In the genomic region with DNA sequence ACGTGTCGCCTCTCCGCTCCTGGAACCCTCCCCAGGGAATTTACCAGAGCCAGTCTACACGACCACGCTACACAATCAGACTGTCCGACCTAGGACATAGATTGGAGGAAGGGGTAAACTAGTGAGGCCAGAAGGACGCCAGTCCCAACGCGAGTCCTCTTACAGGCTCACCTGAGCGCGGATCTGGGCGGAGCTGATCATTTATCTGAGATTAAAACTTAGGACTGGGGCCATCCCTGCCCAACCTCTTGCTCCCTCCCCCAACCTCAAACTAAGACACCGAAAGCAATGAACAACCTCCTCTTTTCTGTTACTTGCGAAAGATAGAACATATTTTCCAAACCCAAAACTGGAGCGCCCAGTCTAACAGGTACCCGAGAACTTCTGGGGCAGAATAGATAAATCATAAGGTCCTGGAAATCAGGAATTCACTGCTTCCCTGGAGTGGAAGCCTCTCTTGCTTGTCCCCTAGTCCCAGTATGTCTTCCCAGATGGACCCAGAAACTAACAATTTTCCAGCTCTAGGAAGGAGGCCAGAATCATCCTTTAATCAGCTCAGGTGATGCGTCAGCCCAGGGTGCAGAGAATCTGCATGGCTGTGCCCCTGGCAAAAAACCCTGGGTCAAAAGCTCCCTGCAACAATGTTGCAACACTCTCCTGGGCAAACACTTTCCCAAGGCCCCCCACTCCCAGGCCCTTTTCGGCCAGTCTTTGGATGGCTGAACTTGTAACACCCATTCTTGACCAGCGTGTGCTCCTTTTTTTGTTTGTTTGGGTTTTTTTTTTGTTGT, we compare ENCODE assay signal across 8 mouse cellular contexts. TPM values are rescaled to one million over a fixed set of nuclear protein-coding genes. Genes with fewer than 3 reads are reported as not detected.
DNase-seq lines count a peak whose midpoint lies in the region; ATAC-seq and TF ChIP-seq lines count a peak whose summit lies in the region.

No protein-coding gene starts in this region.

- H3K4me1 ChIP-seq in heart, adult 2 months (ENCODE audit: control insufficient read depth, insufficient read depth, low read length): peaks cover 2% of the 10 kb centered on the region
- peaks cover 28% of the 10 kb centered on the region for H3K4me1 ChIP-seq in liver, embryonic 11.5 days (replicated peaks; ENCODE audit: control insufficient read depth, insufficient read depth, low read length)

- H3K27me3 ChIP-seq in heart, adult 2 months (ENCODE audit: control insufficient read depth, insufficient read depth, low read length): no peaks in the 10 kb centered on the region
- no peaks in the 10 kb centered on the region for H3K27me3 ChIP-seq in liver, embryonic 11.5 days (replicated peaks; ENCODE audit: control insufficient read depth, insufficient read depth, low read length)

- H3K4me3 ChIP-seq in heart, adult 2 months: peak overlapping the region; percentile 74
- peak overlapping the region; percentile 78 for H3K4me3 ChIP-seq in liver, embryonic 11.5 days (ENCODE audit: low read depth, low read length)

- WGBS in heart, adult 2 months: 34% methylated on average over 19 of the region's 19 CpGs
- WGBS in liver, embryonic 11.5 days: 23% methylated on average over 19 of the region's 19 CpGs

- H3K9me3 ChIP-seq in liver, embryonic 11.5 days (ENCODE audit: control insufficient read depth, low read length): no peaks in the 10 kb centered on the region

- H3K36me3 ChIP-seq in heart, adult 2 months (ENCODE audit: control insufficient read depth, insufficient read depth, low read length): no peaks in the 10 kb centered on the region
- peaks cover under 1% of the 10 kb centered on the region; the same call in 1 of the 2 replicates for H3K36me3 ChIP-seq in liver, embryonic 11.5 days (ENCODE audit: control insufficient read depth, insufficient read depth, low read length)

- H3K4me2 ChIP-seq in liver, embryonic 11.5 days: peak overlapping the region; percentile 90

- H3K27ac ChIP-seq in heart, adult 2 months: peak overlapping the region; percentile 62
- peak overlapping the region; percentile 57; the same call in 1 of the 2 replicates for H3K27ac ChIP-seq in liver, embryonic 11.5 days (ENCODE audit: low read depth, low read length)

- no peak for TF ChIP-seq EP300 in heart, adult 2 months (IDR thresholded peaks at IDR 0.05; ENCODE audit: insufficient read depth, low read depth, low read length)

- no peak for DNase-seq in heart, adult 2 months
- no peak for DNase-seq in heart, postnatal 10 days
- DNase-seq in urinary bladder, postnatal 14 days (ENCODE audit: low spot score): peak; percentile 37
- no peak for DNase-seq in urinary bladder, postnatal 36 days (ENCODE audit: low spot score in 2 of 2)
- DNase-seq in liver, embryonic 11.5 days (ENCODE audit: low spot score): no peak
- no peak for DNase-seq in adrenal gland, postnatal 36 days
- no peak for DNase-seq in left cerebral cortex, postnatal 36 days (ENCODE audit: low spot score in 2 of 2)

- peak overlapping the region; percentile 61 for H3K9ac ChIP-seq in heart, adult 2 months (ENCODE audit: low read depth, low read length)
- H3K9ac ChIP-seq in liver, embryonic 11.5 days (ENCODE audit: low read depth, low read length): peak overlapping the region; percentile 61

- intact Hi-C loops in heart, adult 2 months (cut with DNase I): loop anchor here (5.0 kb wide), 1 partner anchor 94 kb away; a partner anchor contains a TSS
- intact Hi-C loops in heart, postnatal 10 days (cut with DNase I): no loop called here
- intact Hi-C loops in left cerebral cortex, postnatal 36 days (cut with DNase I): no loop called here

- ATAC-seq in liver, embryonic 11.5 days (replicated peaks; ENCODE audit: low FRiP score): no peak; the same call in 1 of the 2 replicates
- no peak for ATAC-seq in granulocyte monocyte progenitor cell, adult 5-6 weeks (replicated peaks; ENCODE audit: poor library complexity, severe bottlenecking)

- no peak for TF ChIP-seq POLR2A in heart, adult 2 months (IDR thresholded peaks at IDR 0.05; ENCODE audit: insufficient read depth, low read depth, low read length)

- peaks cover 1% of the 10 kb centered on the region; the same call in 1 of the 2 replicates for H3K79me2 ChIP-seq in heart, adult 2 months (replicated peaks; ENCODE audit: control insufficient read depth, insufficient read depth, low read length)

- TF ChIP-seq CTCF in heart, adult 2 months (IDR thresholded peaks at IDR 0.05): no peak

RNA-seq across cellular contexts. Expression of a gene that starts 0.8 kb away (rescaled TPM):
- total RNA-seq in heart, adult 2 months (2021): 10 to 100 TPM; 25.5 to 34.6 TPM
- polyA plus RNA-seq in heart, adult 2 months (2012; rRNA removed): 66.5 and 74.7 TPM in 2 replicates
- 10 to 100 TPM; 47.8 to 51.1 TPM for total RNA-seq in heart, postnatal 10 days (2021)
- polyA plus RNA-seq in liver, embryonic 11.5 days (2014; fragmentation: Nextera tagmentation; extraction: Ambion mirVana): 159 and 194 TPM in 2 replicates
- 93.5 and 98.0 TPM in 2 replicates for total RNA-seq in granulocyte monocyte progenitor cell, adult 5-6 weeks (2014; fragmentation: Nextera tagmentation)
- total RNA-seq in granulocyte monocyte progenitor cell, adult 5-6 weeks (2017): 101 and 107 TPM in 2 replicates
- 1,000 to 10,000 TPM; 1,688 to 2,194 TPM for total RNA-seq in adrenal gland, postnatal 36 days (2021)
- 100 to 1,000 TPM; 117 to 123 TPM for total RNA-seq in left cerebral cortex, postnatal 36 days (2021)

RNA-seq across cellular contexts. Expression of a gene that starts 16.8 kb away (rescaled TPM):
- under 1 TPM in 1 of 2 experiments, not detected in 1; 0.18 TPM for total RNA-seq in heart, adult 2 months (2021)
- polyA plus RNA-seq in heart, adult 2 months (2012; rRNA removed): 0.18 and 0.37 TPM in 2 replicates
- under 1 TPM; 0.17 to 0.38 TPM for total RNA-seq in heart, postnatal 10 days (2021)
- 0.18 and 0.26 TPM in 2 replicates for polyA plus RNA-seq in liver, embryonic 11.5 days (2014; fragmentation: Nextera tagmentation; extraction: Ambion mirVana)
- total RNA-seq in granulocyte monocyte progenitor cell, adult 5-6 weeks (2014; fragmentation: Nextera tagmentation): 3.7 TPM in 1 of 2 replicates, not detected in the other
- 0.31 TPM in 1 of 2 replicates, not detected in the other for total RNA-seq in granulocyte monocyte progenitor cell, adult 5-6 weeks (2017)
- 1 to 10 TPM; 5.6 to 7.7 TPM for total RNA-seq in adrenal gland, postnatal 36 days (2021)
- under 1 TPM; 0.32 to 0.86 TPM for total RNA-seq in left cerebral cortex, postnatal 36 days (2021)

RNA-seq across cellular contexts. Expression of a gene that starts 46.1 kb away (rescaled TPM):
- total RNA-seq in heart, adult 2 months (2021): 1 to 10 TPM; 5.6 to 7.6 TPM
- polyA plus RNA-seq in heart, adult 2 months (2012; rRNA removed): 9.5 and 11.4 TPM in 2 replicates
- total RNA-seq in heart, postnatal 10 days (2021): 1 to 10 TPM; 6.1 to 7.1 TPM
- 19.4 and 19.7 TPM in 2 replicates for polyA plus RNA-seq in liver, embryonic 11.5 days (2014; fragmentation: Nextera tagmentation; extraction: Ambion mirVana)
- 27.9 and 31.0 TPM in 2 replicates for total RNA-seq in granulocyte monocyte progenitor cell, adult 5-6 weeks (2014; fragmentation: Nextera tagmentation)
- 16.2 and 20.9 TPM in 2 replicates for total RNA-seq in granulocyte monocyte progenitor cell, adult 5-6 weeks (2017)
- 10 to 100 TPM; 46.5 to 60.7 TPM for total RNA-seq in adrenal gland, postnatal 36 days (2021)
- 100 to 1,000 TPM; 167 to 298 TPM for total RNA-seq in left cerebral cortex, postnatal 36 days (2021)

RNA-seq across cellular contexts. Expression of a gene that starts 56.0 kb away (rescaled TPM):
- total RNA-seq in heart, adult 2 months (2021): 1 to 10 TPM; 7.2 to 8.0 TPM
- polyA plus RNA-seq in heart, adult 2 months (2012; rRNA removed): 3.1 and 4.4 TPM in 2 replicates
- 10 to 100 TPM; 12.9 to 13.9 TPM for total RNA-seq in heart, postnatal 10 days (2021)
- 6.3 and 6.7 TPM in 2 replicates for polyA plus RNA-seq in liver, embryonic 11.5 days (2014; fragmentation: Nextera tagmentation; extraction: Ambion mirVana)
- total RNA-seq in granulocyte monocyte progenitor cell, adult 5-6 weeks (2014; fragmentation: Nextera tagmentation): 7.0 and 10.1 TPM in 2 replicates
- 16.7 and 21.3 TPM in 2 replicates for total RNA-seq in granulocyte monocyte progenitor cell, adult 5-6 weeks (2017)
- total RNA-seq in adrenal gland, postnatal 36 days (2021): 10 to 100 TPM; 56.2 to 58.2 TPM
- 10 to 100 TPM; 95.1 to 97.8 TPM for total RNA-seq in left cerebral cortex, postnatal 36 days (2021)

Comparison
In these comparisons a context has a peak if more than half of its experiments do, and no peak if none do; other contexts are left out.
1. RNA of a gene that starts 0.8 kb away (total RNA-seq): 1,688 to 2,194 TPM in adrenal gland, postnatal 36 days; 117 to 123 TPM in left cerebral cortex, postnatal 36 days, 93.5 to 107 TPM in granulocyte monocyte progenitor cell, adult 5-6 weeks, 47.8 to 51.1 TPM in heart, postnatal 10 days and 25.5 to 34.6 TPM in heart, adult 2 months; every median in the first group is over 10 times any median in the second.